Mouse (Mus musculus) MN1 (cell line): Measurements from ENCODE around the gene Aadacl3.

Experiments used
- DNase-seq: peaks from one replicate; pipeline ENCODE4 v3.0.0-alpha.2; 2016; ENCODE audit warnings: low spot score

Gene Aadacl3

DNA sequence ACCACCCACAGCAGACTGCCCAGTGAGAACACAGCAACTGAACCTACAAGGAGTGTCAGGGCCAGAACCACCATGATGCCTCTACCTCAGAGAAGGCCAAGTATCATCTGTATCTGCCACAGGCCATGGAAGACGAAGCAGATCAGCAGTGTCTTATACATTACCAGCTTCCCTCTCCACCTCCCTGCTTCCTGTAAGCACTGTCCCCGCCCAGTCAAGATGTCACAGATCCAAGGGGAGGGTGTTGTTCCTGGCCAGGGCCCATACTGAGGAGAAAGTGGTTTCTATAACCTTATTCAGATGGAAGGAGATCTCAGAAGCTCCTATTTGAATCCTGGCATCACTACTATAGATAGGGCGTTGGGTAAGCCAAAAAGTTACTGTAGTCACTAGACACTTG lies at the start of gene Aadacl3:
Aadacl3 (minus strand) TSS at position 101 of the 400 bp plus-strand sequence.
- DNase-seq = no peak

GRCm38 (mm10) chr4:144506518-144506917 lies 43.0 kb upstream of the Aadacl3 start:
- DNase-seq = no peak

- DNase-seq = no peak
Observed at GRCm38 (mm10) chr4:144493331-144493730, 29.8 kb upstream of the Aadacl3 start.

GRCm38 (mm10) chr4:144468091-144468490 lies 4.5 kb upstream of the Aadacl3 start:
- DNase-seq = no peak

DNA sequence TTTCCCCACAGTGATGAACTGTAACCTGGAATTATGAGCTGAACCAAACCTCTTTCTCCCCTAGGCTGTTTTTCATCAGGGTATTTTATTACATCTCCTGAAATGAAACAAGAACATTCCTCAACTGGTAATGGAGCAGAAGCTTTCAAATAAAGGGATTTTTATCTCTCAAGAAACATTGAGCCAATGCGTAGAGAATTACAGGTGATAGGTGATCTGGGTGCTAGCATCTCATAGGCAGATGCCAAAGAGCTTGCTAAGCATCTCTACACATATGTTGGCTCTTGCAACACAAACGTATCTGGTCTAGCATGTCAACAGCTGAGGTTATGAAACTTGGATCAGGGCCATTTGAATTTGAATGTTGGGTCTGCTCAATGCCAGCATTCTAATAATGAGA lies 1.6 kb upstream of the Aadacl3 start:
- DNase-seq = no peak

DNA sequence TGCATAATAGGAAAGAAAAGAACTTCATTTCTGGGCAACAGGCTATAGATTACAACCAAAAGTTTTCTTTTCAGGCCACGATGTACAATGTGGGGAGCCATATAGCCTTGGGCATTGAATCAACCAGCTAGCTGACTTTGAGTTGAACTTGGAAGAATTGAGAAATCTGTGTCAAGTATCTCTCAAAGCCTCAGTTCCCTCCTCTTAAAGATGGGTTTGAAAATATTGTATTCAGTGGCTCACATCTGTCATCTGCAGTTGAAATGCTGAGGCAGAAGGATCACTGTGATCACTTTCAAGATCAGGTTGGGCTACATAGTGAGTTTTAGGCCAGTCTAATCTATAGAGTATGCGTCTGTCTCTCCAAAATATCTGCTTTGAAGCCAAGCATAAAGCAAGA lies 10.3 kb downstream of the Aadacl3 start, which contains the start of gene Gm9944:
Gm9944 (minus strand) TSS at position 101 of the 400 bp plus-strand sequence.
- DNase-seq = no peak

- DNase-seq = no peak
Observed at GRCm38 (mm10) chr4:144448546-144448945, 15.0 kb downstream of the Aadacl3 start.

DNA sequence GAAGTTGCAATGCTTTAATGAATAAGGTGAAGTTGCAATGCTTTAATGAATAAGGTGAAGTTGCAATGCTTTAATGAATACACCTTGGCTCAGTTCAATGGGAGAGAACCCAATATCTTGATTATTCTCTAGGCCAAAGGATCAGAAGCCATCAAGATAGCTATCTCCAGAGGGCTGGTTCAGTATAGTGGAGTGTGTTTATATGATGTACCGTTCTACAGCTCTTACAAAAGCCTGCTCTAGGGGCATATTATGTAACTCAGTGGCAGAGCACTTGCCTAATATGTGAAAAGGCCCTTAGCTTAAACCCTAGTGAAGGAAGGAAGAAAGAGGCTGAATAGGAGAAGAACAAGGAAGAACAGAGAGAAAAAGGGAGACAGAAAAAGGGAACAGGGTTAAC lies 22.0 kb downstream of the Aadacl3 start:
- no peak for DNase-seq

- no peak for DNase-seq
Observed at GRCm38 (mm10) chr4:144441095-144441494, 22.5 kb downstream of the Aadacl3 start.

- no peak for DNase-seq
Observed at GRCm38 (mm10) chr4:144438672-144439071, 24.9 kb downstream of the Aadacl3 start, which contains the start of gene 1700012P22Rik. Gene 1700012P22Rik, minus strand, starts transcription at chr4:144438772.

- no peak for DNase-seq
Observed at GRCm38 (mm10) chr4:144433216-144433615, 30.3 kb downstream of the Aadacl3 start.

GRCm38 (mm10) chr4:144430723-144431122 lies 32.8 kb downstream of the Aadacl3 start:
- no peak for DNase-seq

DNA sequence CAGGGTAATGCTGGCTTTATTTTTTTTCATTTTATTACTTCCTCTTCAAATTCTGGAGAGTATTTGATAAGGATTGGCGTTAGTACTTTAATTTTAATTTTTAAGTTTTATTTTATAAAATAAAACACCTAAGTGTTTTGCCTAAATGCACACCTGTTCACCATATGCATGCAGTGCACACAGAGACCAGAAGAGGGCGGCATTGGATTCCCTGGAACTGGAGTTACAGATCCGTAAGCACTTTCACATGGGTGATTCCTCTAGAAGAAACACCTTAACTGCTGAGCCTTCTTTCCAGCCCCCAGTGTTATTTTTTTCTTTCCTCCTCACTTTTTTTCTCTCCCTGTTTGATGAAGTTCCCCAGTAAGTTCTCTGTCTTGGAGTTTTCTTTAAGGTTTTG lies 34.7 kb downstream of the Aadacl3 start:
- DNase-seq = no peak

- no peak for DNase-seq
Observed at GRCm38 (mm10) chr4:144424590-144424989, 39.0 kb downstream of the Aadacl3 start.

DNA sequence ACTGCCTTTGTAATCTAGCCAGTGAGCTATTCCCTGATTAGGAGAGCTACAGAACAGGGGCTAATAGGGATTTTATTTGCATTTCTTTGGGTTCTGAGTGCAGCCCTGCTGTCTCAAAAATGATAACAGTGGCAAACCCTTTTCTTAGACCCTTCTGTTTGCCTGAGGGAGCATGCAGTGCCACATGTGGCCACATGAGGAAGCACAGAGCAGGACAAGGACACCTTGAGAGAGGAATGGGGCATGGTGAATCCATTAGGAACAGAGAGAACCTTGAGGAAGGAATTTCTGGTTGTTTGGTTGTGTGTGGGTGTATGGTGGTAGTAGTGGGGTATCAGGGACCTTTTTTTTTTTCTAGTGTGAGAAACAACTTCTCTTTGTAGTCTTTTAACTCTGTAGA lies 42.9 kb downstream of the Aadacl3 start:
- DNase-seq = no peak

- DNase-seq = no peak
Observed at GRCm38 (mm10) chr4:144408290-144408689, 55.3 kb downstream of the Aadacl3 start, which contains the start of gene Pramef12. Gene Pramef12, minus strand, starts transcription at chr4:144408464.

- no peak for DNase-seq
Observed at GRCm38 (mm10) chr4:144406261-144406660, 57.3 kb downstream of the Aadacl3 start.

DNA sequence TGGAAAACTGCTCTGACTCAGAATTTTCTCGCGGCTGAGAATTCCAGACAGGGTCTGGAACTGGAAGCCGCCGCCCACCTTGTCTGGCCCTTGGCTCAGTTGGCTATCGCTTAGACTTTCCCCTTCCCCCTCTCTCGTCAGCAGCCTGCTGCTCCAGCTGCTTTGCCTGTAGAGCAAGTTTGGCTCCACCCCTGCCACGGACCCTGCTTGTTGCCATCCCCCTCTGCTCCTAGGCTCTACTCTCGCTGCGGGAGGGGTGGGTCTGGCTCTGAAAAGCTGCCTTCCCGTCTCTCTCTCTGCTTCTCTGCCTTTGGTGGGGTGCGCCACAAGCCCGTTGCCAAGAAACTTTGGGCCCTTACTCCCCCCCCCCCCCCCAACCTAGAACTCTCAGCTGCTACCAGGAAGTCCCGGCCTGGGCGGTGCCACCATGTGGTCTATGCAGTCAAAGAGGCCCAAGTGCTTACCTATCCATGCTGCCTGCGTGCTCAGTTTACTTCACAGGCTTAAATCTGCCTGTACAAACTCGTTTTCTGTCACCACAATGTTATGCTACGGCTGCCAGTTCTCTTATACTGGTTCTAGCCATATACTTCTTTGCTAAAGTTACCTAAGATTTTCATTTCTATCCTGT lies 59.0 kb downstream of the Aadacl3 start:
- DNase-seq = no peak
